Mouse (Mus musculus) thymus, adult 2 months (tissue): Measurements from ENCODE around the gene Clpp. TPM values are rescaled to one million over a fixed set of nuclear protein-coding genes. Genes with fewer than 3 reads are reported as not detected.

Experiments
- DNase-seq: peaks from one replicate; pipeline ENCODE4 v3.0.0; 2021
- H3K27ac ChIP-seq: fragments of 200-500 bp; 2 replicates; pipeline ENCODE4 v1.5.1; 2012; ENCODE audit warnings: low read length, control low read depth; ENCODE audit not compliant: control insufficient read depth, insufficient read depth
- H3K27me3 ChIP-seq: fragments of 200-500 bp; 2 replicates; pipeline ENCODE4 v1.6.1; 2012; ENCODE audit warnings: mild to moderate bottlenecking, low read length, moderate library complexity, mixed read lengths; ENCODE audit not compliant: control insufficient read depth, insufficient read depth
- H3K36me3 ChIP-seq: fragments of 200-500 bp; 2 replicates; pipeline ENCODE4 v1.6.1; 2012; ENCODE audit warnings: mild to moderate bottlenecking, low read length, moderate library complexity; ENCODE audit not compliant: control insufficient read depth, insufficient read depth
- H3K4me1 ChIP-seq: fragments of 200-500 bp; replicated peaks from 2 replicates; pipeline ENCODE4 v1.6.1; 2012; ENCODE audit warnings: low read length; ENCODE audit not compliant: control insufficient read depth, insufficient read depth
- H3K4me3 ChIP-seq: fragments of 200-500 bp; 2 replicates; pipeline ENCODE4 v1.5.1; 2012; ENCODE audit warnings: mild to moderate bottlenecking, low read length, control low read depth, moderate library complexity; ENCODE audit not compliant: control insufficient read depth, insufficient read depth
- CTCF ChIP-seq: fragments of 200-500 bp; IDR thresholded peaks from 2 replicates; pipeline ENCODE4 v1.5.1; 2012; ENCODE audit warnings: mild to moderate bottlenecking, control low read depth, low read length, moderate library complexity, borderline replicate concordance; ENCODE audit not compliant: control insufficient read depth, poor library complexity, insufficient read depth; ENCODE audit errors: extremely low read depth
- POLR2A ChIP-seq: fragments of 200-500 bp; IDR thresholded peaks from 2 replicates; pipeline ENCODE4 v1.6.1; 2012; ENCODE audit warnings: mild to moderate bottlenecking, low read length, control low read depth, moderate library complexity; ENCODE audit not compliant: control insufficient read depth, poor library complexity, insufficient read depth; ENCODE audit errors: extremely low read depth
- WGBS: fragments of 180-500 bp; shearing (Covaris S2); methylation state at CpG from one replicate; pipeline ENCODE4 v1.1.7; 2018; 5-methylcytosine and 5-hydroxymethylcytosine counted together
- polyA plus RNA-seq: library from polyadenylated mRNA; depleted of rRNA; stranded (reverse); fragments of >200 nt; gene quantifications from 2 replicates; pipeline ENCODE4 v1.2.3, GENCODE M21; 2012

The Clpp gene
- polyA plus RNA-seq, 1 experiment, result 144 TPM

DNA sequence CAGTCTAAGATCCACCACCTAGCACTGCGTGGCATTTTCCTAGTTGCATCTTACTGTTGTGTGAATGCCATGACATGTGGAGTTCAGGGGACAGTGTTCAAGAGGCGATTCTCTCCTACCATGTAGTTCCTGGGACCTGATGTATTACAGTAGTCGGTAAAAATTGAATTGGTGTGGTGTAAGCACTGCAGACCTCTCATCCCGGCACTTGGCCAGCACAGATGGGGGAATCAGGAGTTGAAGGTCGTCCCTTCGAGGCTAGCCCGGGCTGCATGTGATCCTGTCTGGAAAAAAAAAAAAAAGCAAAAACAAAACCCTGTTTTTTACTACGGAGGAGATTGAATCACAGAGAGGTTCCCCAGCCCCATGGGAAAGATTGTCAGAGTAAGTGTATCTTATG is 4.9 kb downstream of the Clpp start:
- no peak overlapping the region for H3K4me3 ChIP-seq
- no peak for TF ChIP-seq CTCF
- WGBS, result 93% methylated on average over 8 of the region's 8 CpGs
- no peaks in the 10 kb centered on the region for H3K27me3 ChIP-seq
- H3K36me3 ChIP-seq, result peaks cover 15% of the 10 kb centered on the region; the same call in 1 of the 2 replicates
- no peak overlapping the region for H3K27ac ChIP-seq
- H3K4me1 ChIP-seq, result peaks cover 10% of the 10 kb centered on the region
- DNase-seq, result no peak

- Histone ChIP-seq H3K27ac (no peak overlapping the region), H3K4me3 (no peak overlapping the region), H3K4me1 (peaks cover 5% of the 10 kb centered on the region), H3K36me3 (peaks cover 15% of the 10 kb centered on the region; the same call in 1 of the 2 replicates), H3K27me3 (no peaks in the 10 kb centered on the region)
- TF ChIP-seq CTCF, result no peak
- TF ChIP-seq POLR2A, result no peak
- no peak for DNase-seq
- WGBS, result 76% methylated on average over 2 of the region's 2 CpGs
Measured at GRCm38 (mm10) chr17:56996506-56996905, 6.4 kb downstream of the Clpp start.

DNA sequence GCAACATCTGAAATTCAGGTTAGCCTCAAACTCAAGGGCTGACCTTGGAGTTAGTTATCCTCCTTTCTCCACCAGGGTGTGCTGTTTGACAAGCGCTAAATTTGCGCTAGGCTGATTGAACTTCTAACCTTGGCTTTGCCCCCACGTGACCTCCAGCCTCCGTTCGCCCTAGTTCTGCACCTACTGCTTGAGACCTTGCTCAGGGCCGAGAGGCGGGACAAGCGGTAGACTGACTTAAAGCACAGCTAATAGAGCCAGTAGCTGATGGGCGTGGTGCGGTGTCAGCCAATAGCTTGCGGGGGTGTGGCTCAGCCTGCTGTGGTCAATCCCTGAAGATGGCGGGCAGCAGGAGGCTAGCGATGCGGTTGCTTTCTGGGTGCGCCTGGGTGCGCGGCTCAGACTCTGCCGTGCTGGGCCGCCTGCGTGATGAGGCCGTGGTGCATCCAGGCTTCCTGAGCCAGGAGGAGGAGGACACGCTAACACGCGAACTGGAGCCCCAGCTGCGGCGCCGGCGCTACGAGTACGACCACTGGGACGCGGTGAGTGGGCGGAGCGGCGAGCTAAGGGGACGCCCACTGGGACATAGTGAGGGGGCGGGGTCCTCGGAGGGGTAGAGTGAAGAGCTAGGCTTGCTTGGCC is 7.0 kb downstream of the Clpp start, which contains the start of gene Alkbh7:
Alkbh7 (plus strand) TSS at position 311 of the 639 bp plus-strand sequence.
- Histone ChIP-seq H3K4me3 (peak within 1 kb of the TSS; percentile 62), H3K36me3 (peaks cover 15% of the 10 kb centered on the region; the same call in 1 of the 2 replicates), H3K27me3 (no peaks in the 10 kb centered on the region), H3K27ac (no peak within 1 kb of the TSS), H3K4me1 (peaks cover 5% of the 10 kb centered on the region)
- no peak for TF ChIP-seq POLR2A
- 0 out of 2 replicates have a peak, but pooled peaks have one; percentile 48 for TF ChIP-seq CTCF
- DNase-seq, result peak; percentile 94
- under 1% methylated on average over 38 of the region's 38 CpGs for WGBS

GRCm38 (mm10) chr17:56999414-56999813 is 9.3 kb downstream of the Clpp start:
- TF ChIP-seq POLR2A, result no peak
- no peak for TF ChIP-seq CTCF
- Histone ChIP-seq H3K4me3 (no peak overlapping the region), H3K27me3 (no peaks in the 10 kb centered on the region), H3K27ac (no peak overlapping the region), H3K4me1 (peaks cover 5% of the 10 kb centered on the region), H3K36me3 (peaks cover 21% of the 10 kb centered on the region)
- 96% methylated on average over 9 of the region's 9 CpGs for WGBS
- no peak for DNase-seq

- no peak for TF ChIP-seq CTCF
- no peak for TF ChIP-seq POLR2A
- Histone ChIP-seq H3K36me3 (peaks cover 25% of the 10 kb centered on the region), H3K27ac (no peak within 1 kb of the TSS), H3K4me1 (peaks cover 5% of the 10 kb centered on the region), H3K27me3 (no peaks in the 10 kb centered on the region), H3K4me3 (no peak within 1 kb of the TSS)
- DNase-seq, result no peak
- 93% methylated on average over 9 of the region's 9 CpGs for WGBS
Measured at GRCm38 (mm10) chr17:56999968-57000609, 10.0 kb downstream of the Clpp start, which contains the start of gene Pspn. Gene Pspn, minus strand, starts transcription at chr17:57000018.

- H3K4me3 ChIP-seq, result no peak overlapping the region
- WGBS, result 87% methylated on average over 8 of the region's 8 CpGs
- H3K4me1 ChIP-seq, result peaks cover 5% of the 10 kb centered on the region
- no peaks in the 10 kb centered on the region for H3K27me3 ChIP-seq
- H3K27ac ChIP-seq, result no peak overlapping the region
- DNase-seq, result no peak
- TF ChIP-seq CTCF (no peak), POLR2A (no peak)
- peaks cover 30% of the 10 kb centered on the region for H3K36me3 ChIP-seq
Measured at GRCm38 (mm10) chr17:57001228-57001627, 11.1 kb downstream of the Clpp start.

DNA sequence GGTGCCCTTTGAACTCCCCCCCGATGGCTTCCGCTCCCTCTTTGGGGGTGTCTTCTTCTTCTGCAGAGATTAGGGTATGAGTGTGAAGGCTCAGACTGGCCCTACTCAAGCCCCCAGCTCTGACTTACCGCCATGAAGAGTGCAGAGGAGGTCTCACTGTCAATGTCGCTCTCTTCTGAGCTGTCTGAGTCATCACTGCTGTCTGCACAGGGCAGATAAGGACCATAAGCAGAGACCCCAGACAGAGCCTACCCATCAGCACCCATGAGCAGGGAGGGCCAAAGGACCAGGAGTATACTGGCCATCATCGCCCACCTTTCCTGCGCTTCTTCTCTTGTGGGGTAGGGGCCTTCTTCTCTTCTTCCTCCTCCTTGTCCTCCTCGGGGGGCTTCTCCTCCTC is 13.9 kb downstream of the Clpp start:
- Histone ChIP-seq H3K27me3 (no peaks in the 10 kb centered on the region), H3K4me1 (no peaks in the 10 kb centered on the region), H3K4me3 (no peak overlapping the region), H3K36me3 (peaks cover 46% of the 10 kb centered on the region), H3K27ac (no peak overlapping the region)
- DNase-seq, result no peak
- 95% methylated on average over 7 of the region's 7 CpGs for WGBS
- TF ChIP-seq POLR2A, result no peak
- no peak for TF ChIP-seq CTCF
